8 mouse cellular contexts compared by ENCODE assay signal in the genomic region with DNA sequence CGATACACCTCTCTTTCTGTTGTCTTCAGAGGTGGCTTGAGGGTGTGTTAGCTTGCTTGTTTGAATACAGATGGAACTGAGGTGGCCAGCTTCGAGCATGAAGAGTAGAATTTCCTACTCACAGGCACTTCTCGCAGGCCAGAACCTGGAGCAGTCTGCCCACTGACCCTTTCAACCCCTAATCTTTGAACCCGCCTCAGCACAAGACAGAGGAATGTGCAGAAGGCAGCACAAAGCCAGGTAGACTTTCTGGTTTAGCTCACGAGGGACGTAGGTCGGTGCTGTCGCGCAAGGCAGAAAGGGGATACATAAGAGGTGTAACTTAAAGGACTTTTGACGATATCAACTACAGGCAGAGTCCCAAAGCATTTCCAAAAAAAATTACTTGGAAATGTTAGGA. TPM values are rescaled to one million over a fixed set of nuclear protein-coding genes. Genes with fewer than 3 reads are reported as not detected.
A peak's percentile ranks its signal among the peaks of the same experiment; 100 is the strongest.
DNase-seq lines count a peak whose midpoint lies in the region; ATAC-seq and TF ChIP-seq lines count a peak whose summit lies in the region.

No protein-coding gene starts in this region.

- TF ChIP-seq POLR2A in kidney, adult 2 months (IDR thresholded peaks at IDR 0.05; ENCODE audit: low read depth, low read length), result no peak

- H3K27me3 ChIP-seq in erythroblast, embryonic 14.5 days (ENCODE audit: control insufficient read depth), result peaks cover 22% of the 10 kb centered on the region
- H3K27me3 ChIP-seq in G1E (ENCODE audit: insufficient read depth, low read length), result no peaks in the 10 kb centered on the region
- H3K27me3 ChIP-seq in forebrain, embryonic 10.5 days (ENCODE audit: poor library complexity, severe bottlenecking), result peaks cover 60% of the 10 kb centered on the region
- H3K27me3 ChIP-seq in kidney, adult 2 months (replicated peaks; ENCODE audit: control insufficient read depth, insufficient read depth, low read length), result no peaks in the 10 kb centered on the region
- no peaks in the 10 kb centered on the region; the same call in 1 of the 2 replicates for H3K27me3 ChIP-seq in midbrain, embryonic 11.5 days (ENCODE audit: control insufficient read depth, insufficient read depth, low read length)

- H3K4me2 ChIP-seq in midbrain, embryonic 11.5 days, result peak overlapping the region; percentile 88

- H3K36me3 ChIP-seq in erythroblast, embryonic 14.5 days (ENCODE audit: control insufficient read depth), result no peaks in the 10 kb centered on the region
- peaks cover 35% of the 10 kb centered on the region for H3K36me3 ChIP-seq in G1E (replicated peaks)
- no peaks in the 10 kb centered on the region for H3K36me3 ChIP-seq in forebrain, embryonic 10.5 days (replicated peaks)
- H3K36me3 ChIP-seq in kidney, adult 2 months (ENCODE audit: control insufficient read depth, insufficient read depth, low read length), result no peaks in the 10 kb centered on the region
- no peaks in the 10 kb centered on the region for H3K36me3 ChIP-seq in midbrain, embryonic 11.5 days (ENCODE audit: control insufficient read depth, insufficient read depth, low read length)

- ATAC-seq in erythroblast, adult 5-6 weeks (replicated peaks; ENCODE audit: low FRiP score, poor library complexity, severe bottlenecking), result no peak
- ATAC-seq in G1E (ENCODE audit: extremely low read depth, insufficient number of reproducible peaks, low FRiP score, poor library complexity, severe bottlenecking), result no peak
- no peak for ATAC-seq in midbrain, embryonic 11.5 days (ENCODE audit: low FRiP score)
- no peak for ATAC-seq in activated CD4-positive, CD25-positive, alpha-beta regulatory T cell, adult 4 months

- no peak for TF ChIP-seq CTCF in G1E (IDR thresholded peaks at IDR 0.05; ENCODE audit: low read depth, low read length)
- no peak for TF ChIP-seq CTCF in kidney, adult 2 months (conservative IDR thresholded peaks at IDR 0.05; ENCODE audit: insufficient read depth, insufficient read length, low read depth, low read length)

- H3K4me3 ChIP-seq in erythroblast, embryonic 14.5 days (replicated peaks), result peak overlapping the region; percentile 75
- peak overlapping the region; percentile 89 for H3K4me3 ChIP-seq in G1E (ENCODE audit: low read depth, low read length)
- H3K4me3 ChIP-seq in forebrain, embryonic 10.5 days, result peak overlapping the region; percentile 75
- H3K4me3 ChIP-seq in kidney, adult 2 months (ENCODE audit: insufficient read depth, low read depth, low read length), result peak overlapping the region; percentile 68
- peak overlapping the region; percentile 53 for H3K4me3 ChIP-seq in midbrain, embryonic 11.5 days (ENCODE audit: low read depth, low read length)

- peak overlapping the region; percentile 91 for H3K27ac ChIP-seq in forebrain, embryonic 10.5 days
- peak overlapping the region; percentile 81 for H3K27ac ChIP-seq in kidney, adult 2 months (ENCODE audit: insufficient read depth, low read depth, low read length)
- no peak overlapping the region for H3K27ac ChIP-seq in midbrain, embryonic 11.5 days (ENCODE audit: low read depth, low read length)

- peak overlapping the region; percentile 75 for H3K9ac ChIP-seq in midbrain, embryonic 11.5 days (ENCODE audit: low read length)

- 6% methylated on average over 10 of the region's 10 CpGs for WGBS in forebrain, embryonic 10.5 days
- WGBS in kidney, adult 2 months, result 10% methylated on average over 10 of the region's 10 CpGs
- 5% methylated on average over 10 of the region's 10 CpGs for WGBS in midbrain, embryonic 11.5 days

- H3K4me1 ChIP-seq in erythroblast, embryonic 14.5 days (ENCODE audit: control insufficient read depth), result peaks cover 26% of the 10 kb centered on the region
- H3K4me1 ChIP-seq in G1E (ENCODE audit: insufficient read depth, low read depth, low read length), result peaks cover 64% of the 10 kb centered on the region
- H3K4me1 ChIP-seq in forebrain, embryonic 10.5 days, result peaks cover 64% of the 10 kb centered on the region
- peaks cover 4% of the 10 kb centered on the region; the same call in 1 of the 2 replicates for H3K4me1 ChIP-seq in kidney, adult 2 months (ENCODE audit: control insufficient read depth, insufficient read depth, low read length)
- H3K4me1 ChIP-seq in midbrain, embryonic 11.5 days (ENCODE audit: control insufficient read depth, insufficient read depth, low read length), result peaks cover 14% of the 10 kb centered on the region

- intact Hi-C loops in left cerebral cortex, postnatal 4 days (cut with DNase I), result loop anchor here (5.0 kb wide), 1 partner anchor 95 kb away; no protein-coding TSS in a partner anchor

- DNase-seq in G1E (ENCODE audit: low spot score), result no peak
- peak; percentile 39 for DNase-seq in forebrain, embryonic 10.5 days (ENCODE audit: extremely low spot score, low spot score)
- DNase-seq in kidney, adult 2 months, result peak; percentile 89
- DNase-seq in midbrain, embryonic 11.5 days (ENCODE audit: low spot score, missing footprints), result no peak
- DNase-seq in left cerebral cortex, postnatal 4 days, result no peak

- no peaks in the 10 kb centered on the region for H3K9me3 ChIP-seq in erythroblast, embryonic 14.5 days (ENCODE audit: control insufficient read depth, low read length)
- H3K9me3 ChIP-seq in G1E (replicated peaks), result no peaks in the 10 kb centered on the region
- no peaks in the 10 kb centered on the region for H3K9me3 ChIP-seq in forebrain, embryonic 10.5 days
- no peaks in the 10 kb centered on the region for H3K9me3 ChIP-seq in midbrain, embryonic 11.5 days (ENCODE audit: control insufficient read depth, low read length)

RNA-seq across cellular contexts. Expression of a gene that starts 0.9 kb away (rescaled TPM):
- polyA plus RNA-seq in erythroblast, embryonic 14.5 days (2012), result 0.32 and 0.47 TPM in 2 replicates
- 2.1 and 2.3 TPM in 2 replicates for total RNA-seq in erythroblast, adult 5-6 weeks (2015; ENCODE audit: low replicate concordance)
- 2.6 and 3.2 TPM in 2 replicates for total RNA-seq in erythroblast, adult 5-6 weeks (2017; ENCODE audit: low replicate concordance)
- total RNA-seq in G1E (2014; fragmentation: Nextera tagmentation) (22.7 and 24.4 TPM in 2 replicates), G1E (2017) (21.0 and 26.1 TPM in 2 replicates)
- 20.3 and 22.9 TPM in 2 replicates for polyA plus RNA-seq in G1E (2012)
- 20.9 and 21.0 TPM in 2 replicates for polyA plus RNA-seq in forebrain, embryonic 10.5 days (2016; fragmentation: Nextera tagmentation; extraction: Ambion mirVana)
- polyA plus RNA-seq in kidney, adult 2 months (2012; rRNA removed), result 26.9 and 28.0 TPM in 2 replicates
- polyA plus RNA-seq in midbrain, embryonic 11.5 days (2014; fragmentation: Nextera tagmentation; extraction: Ambion mirVana), result 11.5 and 12.1 TPM in 2 replicates
- 1 to 10 TPM; 2.1 to 2.9 TPM for polyA plus RNA-seq in activated CD4-positive, CD25-positive, alpha-beta regulatory T cell, adult 4 months (2017; shearing (Covaris generic))
- 1 to 10 TPM; 6.5 to 6.6 TPM for total RNA-seq in left cerebral cortex, postnatal 4 days (2021)

RNA-seq across cellular contexts. Expression of a gene that starts 32.4 kb away (rescaled TPM):
- 0.05 TPM in 2 replicates for polyA plus RNA-seq in erythroblast, embryonic 14.5 days (2012)
- 5.4 TPM in 2 replicates for total RNA-seq in erythroblast, adult 5-6 weeks (2015; ENCODE audit: low replicate concordance)
- 4.7 and 7.2 TPM in 2 replicates for total RNA-seq in erythroblast, adult 5-6 weeks (2017; ENCODE audit: low replicate concordance)
- 30.6 and 34.9 TPM in 2 replicates for total RNA-seq in G1E (2014; fragmentation: Nextera tagmentation)
- 35.5 and 36.8 TPM in 2 replicates for total RNA-seq in G1E (2017)
- 5.5 and 6.2 TPM in 2 replicates for polyA plus RNA-seq in G1E (2012)
- 22.6 and 23.0 TPM in 2 replicates for polyA plus RNA-seq in forebrain, embryonic 10.5 days (2016; fragmentation: Nextera tagmentation; extraction: Ambion mirVana)
- 8.0 and 8.2 TPM in 2 replicates for polyA plus RNA-seq in kidney, adult 2 months (2012; rRNA removed)
- 22.7 and 24.0 TPM in 2 replicates for polyA plus RNA-seq in midbrain, embryonic 11.5 days (2014; fragmentation: Nextera tagmentation; extraction: Ambion mirVana)
- polyA plus RNA-seq in activated CD4-positive, CD25-positive, alpha-beta regulatory T cell, adult 4 months (2017; shearing (Covaris generic)), result 10 to 100 TPM; 11.5 to 15.7 TPM
- 10 to 100 TPM; 28.0 to 29.4 TPM for total RNA-seq in left cerebral cortex, postnatal 4 days (2021)

Comparison
In these comparisons a context has a peak if more than half of its experiments do, and no peak if none do; other contexts are left out.
1. DNase-seq: peak in forebrain, embryonic 10.5 days (single experiment) and kidney, adult 2 months (single experiment); none in G1E (single experiment), midbrain, embryonic 11.5 days (single experiment) and left cerebral cortex, postnatal 4 days (single experiment).
2. Peak in every context shown above with its lines, with median percentiles within 50 percentile points of each other: H3K4me3 ChIP-seq.